Mouse (Mus musculus) kidney, postnatal 14 days (tissue): ENCODE results near the gene Nhlh2.

Experiments used
- DNase-seq: peaks from one replicate; pipeline ENCODE4 v3.0.0; 2022; ENCODE audit warnings: mixed read lengths

Nhlh2 gene

DNA sequence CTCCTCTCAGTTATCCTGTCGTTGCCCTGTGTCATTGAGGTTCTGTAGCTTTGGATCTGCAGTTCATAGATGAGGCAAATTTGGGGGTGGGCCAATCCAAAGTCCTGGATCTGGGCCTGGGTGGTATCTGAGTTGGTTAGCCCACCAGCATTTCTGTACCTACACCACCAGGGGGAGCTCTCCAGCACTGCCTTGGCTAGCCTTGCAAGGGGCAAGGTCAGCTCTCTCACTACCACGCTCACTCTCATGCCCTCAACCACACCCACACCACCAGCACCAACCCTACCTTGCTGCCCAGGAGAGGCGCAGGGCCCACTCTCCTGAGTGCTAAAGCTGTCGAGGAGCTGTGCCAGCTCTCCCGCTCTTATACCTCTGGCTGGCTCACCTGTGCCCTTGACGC is 18.0 kb downstream of the Nhlh2 start:
- DNase-seq, result no peak

DNA sequence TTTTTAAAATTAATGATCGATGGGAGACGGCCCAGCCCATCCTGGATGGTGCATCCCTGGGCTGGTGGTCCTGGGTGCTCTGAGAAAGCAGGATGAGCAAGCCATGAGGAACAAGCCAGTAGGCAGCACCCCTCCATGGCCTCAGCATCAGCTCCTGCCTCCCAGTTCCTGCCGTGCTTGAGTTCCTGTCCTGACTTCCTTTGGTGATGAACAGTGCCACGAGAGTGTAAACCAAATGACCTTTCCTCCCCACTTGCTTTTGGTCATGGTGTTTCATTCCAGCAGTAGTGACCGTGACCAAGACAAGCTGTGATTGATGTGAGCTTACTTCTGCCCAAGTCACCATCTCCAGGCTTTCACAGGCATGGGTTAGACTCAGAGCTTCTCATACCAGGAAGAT is 27.9 kb downstream of the Nhlh2 start:
- DNase-seq, result no peak

DNA sequence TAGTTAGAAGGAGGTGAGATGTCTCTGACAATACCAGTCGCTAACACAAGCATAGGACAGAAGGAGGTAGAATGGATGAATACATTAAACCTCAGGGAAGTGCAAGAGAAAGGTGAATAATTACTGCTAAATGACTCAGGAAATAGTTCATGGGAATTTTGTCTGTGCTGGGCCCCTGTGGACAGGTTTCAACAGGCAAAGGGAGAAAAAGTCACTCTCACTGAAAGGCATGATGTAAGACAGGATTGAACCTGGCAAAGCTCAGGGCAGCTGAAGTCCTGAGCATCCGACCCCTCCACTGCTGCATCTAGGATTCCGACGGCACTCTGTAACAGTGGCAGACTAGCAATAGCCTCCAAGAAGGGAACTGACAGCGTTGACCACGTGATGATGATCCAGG is 28.7 kb downstream of the Nhlh2 start:
- DNase-seq, result no peak

DNA sequence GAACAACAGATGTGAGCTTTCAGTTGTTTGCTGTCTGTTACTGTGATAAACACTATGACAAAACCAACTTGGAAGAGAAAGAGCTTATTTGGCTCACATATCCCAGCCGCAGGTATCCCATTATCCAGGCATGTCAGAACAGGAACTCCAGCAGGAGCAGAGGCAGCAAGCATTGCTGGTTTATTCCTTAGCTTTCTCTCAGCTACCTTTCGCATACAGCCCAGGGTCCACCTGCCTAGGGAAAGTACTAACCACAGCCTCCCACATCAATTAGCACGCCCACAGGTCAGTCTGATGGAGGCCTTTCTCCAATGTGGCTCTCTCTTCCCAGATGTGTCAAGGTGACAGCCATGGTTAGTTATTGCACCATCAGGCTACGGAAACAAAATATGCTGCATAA is 31.8 kb downstream of the Nhlh2 start:
- no peak for DNase-seq

DNA sequence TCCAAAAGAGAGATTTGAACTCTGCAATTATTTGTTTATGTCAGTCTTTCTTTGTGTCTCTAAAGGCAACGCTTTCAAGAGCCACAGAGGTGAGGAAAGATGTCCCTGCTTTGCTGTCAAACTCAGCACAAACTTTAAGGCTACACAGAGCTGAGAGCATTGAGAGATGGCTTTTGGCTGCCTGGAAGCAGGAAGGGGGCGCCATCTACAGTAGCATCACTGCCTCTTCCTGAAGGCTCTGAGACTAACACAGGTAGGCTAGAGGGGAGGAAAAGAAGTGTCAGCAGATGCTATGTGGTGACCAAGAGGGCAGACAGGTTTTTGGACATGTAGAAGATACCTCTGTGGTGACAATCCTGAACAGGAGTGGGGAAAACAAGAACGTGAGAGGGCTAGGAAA is 35.2 kb downstream of the Nhlh2 start:
- no peak for DNase-seq

DNA sequence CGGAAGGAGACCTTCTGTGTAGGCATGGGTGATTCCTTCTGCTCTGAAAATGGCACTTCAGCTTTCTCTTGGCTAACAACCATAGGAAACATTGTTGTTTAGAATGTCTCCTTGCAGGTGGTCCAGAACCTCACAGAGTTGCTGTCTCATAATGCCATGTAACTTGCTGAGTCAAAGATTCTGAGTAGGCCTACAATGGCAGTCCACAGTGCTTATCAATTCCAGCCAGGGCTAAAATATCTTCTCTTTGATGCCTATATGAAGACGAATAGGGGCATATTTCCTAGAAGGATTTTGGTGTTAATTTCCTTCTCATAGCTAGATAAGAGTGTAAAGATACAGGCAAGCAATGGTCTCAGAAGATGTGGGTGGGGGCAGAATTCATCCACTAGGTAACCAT is 37.7 kb downstream of the Nhlh2 start:
- DNase-seq, result no peak

DNA sequence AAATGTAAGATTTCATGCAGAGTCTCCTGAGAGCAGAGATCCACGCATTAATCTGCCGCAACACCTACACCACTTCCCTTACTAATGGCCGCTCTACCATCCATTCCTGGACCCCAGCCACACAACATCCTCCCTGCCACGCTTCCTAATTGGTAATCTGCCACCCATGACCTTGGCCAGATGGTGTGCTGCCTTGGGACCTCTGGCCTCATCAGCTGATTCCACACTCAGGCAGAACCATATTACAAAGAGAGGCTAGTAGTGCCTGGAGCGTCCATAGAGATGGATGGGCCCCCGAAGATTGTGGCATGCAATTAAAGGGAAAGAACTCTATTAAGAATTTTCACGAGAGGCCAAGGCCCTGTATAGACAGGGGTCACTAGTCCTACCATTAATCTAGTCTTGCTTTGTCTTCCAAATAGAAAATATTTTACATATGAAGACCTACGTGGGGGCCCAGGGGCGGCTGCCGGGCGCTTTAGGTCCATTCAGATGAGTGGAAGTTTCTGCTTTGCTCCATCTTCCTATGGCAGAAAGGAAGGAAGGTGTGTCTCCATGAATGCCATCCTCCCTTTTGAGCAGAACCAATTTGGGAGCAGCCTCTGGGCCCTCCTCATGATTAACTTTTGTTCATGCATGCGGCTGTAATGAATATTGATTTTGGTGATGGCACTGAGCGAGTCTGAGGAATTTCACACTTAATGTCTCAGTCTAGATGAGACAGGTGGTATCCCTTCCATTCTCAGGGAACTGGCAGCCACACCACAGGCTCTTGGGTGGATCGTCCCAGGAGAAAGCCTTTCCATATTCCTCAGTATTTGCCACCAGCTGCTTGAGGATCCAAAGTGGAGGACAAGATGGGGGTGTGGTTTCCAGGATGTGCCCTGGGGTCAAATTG is 39.6 kb downstream of the Nhlh2 start:
- no peak for DNase-seq

DNA sequence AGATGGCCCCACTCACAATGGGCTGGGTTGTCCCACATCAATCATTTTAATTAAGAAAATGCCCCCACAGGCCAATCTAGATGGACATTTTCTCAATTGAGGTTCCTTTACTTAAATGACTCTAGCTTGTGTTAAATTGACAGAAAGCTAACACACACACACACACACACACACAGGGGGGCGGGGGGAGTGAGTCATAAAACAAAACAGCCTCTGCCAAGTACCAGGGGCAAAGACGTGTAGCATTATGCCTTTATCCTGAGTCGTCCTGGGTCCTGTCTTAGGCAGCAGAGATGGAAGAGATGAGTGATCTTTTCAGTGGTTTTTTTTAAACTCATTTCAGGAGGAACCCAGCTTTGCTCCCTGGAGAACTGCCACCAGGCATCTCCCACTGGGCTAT is 42.2 kb downstream of the Nhlh2 start:
- no peak for DNase-seq

DNA sequence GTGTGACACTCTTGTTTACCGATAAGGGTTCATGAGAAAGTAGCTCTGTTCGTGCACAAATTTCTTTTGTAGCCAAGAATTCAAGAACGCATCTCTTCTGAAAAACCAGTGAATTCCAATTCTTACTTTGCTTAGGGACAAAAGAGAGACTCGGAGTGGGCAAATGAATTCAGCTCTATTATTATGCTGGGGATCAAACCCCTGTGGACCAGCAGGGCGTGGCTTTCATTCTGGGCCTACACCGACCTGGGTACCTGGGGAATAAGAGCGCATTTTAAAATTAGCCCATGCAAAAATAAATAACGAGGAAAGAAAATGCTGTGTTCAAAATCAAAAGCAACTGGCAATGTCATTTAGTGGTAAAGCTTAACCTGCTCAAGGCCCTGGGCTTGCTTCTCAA is 43.4 kb downstream of the Nhlh2 start:
- no peak for DNase-seq

DNA sequence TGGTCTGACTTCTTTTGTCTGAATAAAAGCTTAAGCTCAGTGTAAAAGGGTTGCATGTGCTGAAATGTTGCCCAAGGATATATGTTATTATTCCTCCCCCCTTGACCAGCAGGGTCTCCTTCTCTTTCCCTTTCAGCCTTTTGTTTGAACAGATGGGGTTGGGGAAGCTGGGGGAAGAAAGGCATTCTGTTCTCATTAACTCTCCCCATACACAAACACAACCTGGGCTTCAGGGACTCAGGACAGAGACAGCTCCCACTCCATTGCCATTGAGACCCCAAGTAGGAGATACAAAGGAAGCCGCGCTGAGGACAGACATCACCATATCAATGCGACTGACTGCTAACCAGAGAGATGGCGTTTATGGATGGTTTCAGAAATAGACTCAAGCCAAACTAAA is 46.0 kb downstream of the Nhlh2 start:
- DNase-seq, result no peak

DNA sequence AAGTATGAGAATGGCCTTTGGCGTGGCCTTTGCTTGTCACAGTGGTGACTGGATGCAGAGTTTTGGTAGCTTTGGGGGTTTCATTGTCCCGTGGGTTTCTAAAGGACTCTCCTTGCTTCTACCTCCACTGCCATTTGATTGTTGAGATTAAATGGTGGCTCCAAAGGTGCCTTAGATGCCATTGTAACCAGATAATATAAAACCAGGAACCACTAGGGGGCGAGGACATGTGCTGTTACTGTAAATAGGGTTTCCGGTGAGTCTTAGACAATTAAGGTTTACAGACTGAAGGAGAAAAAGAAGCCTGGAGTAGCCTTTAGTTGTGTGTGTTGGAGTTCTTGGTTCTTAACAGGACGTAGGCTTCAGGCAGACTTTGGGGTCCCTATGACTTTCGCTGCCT is 50.2 kb downstream of the Nhlh2 start:
- DNase-seq, result no peak

DNA sequence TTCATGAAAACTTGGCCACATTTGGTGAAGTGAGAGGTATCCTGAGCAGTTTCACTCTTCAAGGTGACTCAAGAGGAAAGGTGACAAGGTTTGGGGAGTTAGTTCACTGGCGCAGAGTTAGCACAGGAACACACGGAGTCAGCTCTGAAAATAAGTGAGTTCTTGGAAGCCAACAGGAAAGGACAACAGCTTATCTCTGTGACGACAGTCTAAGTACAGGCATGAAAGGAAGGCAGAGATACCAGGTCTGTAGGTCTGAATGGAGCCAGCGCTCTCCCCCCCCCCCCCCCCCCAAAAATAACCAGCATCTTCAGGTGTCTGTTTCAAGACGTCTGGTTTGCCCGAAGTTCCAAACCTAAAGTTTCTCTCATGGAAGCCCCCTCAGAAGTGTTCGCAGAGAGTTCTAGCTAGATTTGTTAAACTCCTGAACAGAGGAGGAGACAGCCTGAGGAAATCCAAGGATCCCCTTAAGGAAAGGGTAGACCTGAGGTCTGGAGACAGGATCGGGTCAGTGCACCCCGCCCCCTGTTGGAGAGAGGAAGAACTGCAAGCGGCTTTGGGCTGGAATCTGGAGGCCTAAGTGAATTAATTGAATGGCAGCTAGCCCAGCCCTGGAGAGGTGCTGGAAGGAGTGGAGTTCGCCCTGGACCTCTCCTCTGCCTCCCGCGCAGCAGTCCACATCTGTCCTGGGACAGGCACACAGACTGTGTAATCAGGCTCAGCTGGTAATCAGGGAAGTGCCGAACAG is 52.2 kb downstream of the Nhlh2 start:
- DNase-seq, result peak; percentile 66

DNA sequence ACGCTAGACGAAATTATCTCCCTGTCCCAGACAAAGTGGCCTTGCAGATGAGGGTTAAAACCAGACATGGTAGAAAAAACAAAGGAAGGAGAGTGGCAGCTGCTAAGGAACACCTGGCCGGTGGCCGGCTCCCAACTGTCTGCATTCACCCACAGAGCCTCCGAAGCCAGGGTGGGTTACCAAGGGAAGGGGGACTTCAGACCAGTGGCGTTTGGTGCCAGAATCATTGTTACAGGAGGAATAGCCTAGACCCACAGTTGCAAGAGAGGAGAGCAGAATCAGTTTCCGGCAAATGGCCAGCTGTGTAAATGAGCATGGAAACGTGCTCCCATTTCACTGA is 52.8 kb downstream of the Nhlh2 start:
- no peak for DNase-seq

DNA sequence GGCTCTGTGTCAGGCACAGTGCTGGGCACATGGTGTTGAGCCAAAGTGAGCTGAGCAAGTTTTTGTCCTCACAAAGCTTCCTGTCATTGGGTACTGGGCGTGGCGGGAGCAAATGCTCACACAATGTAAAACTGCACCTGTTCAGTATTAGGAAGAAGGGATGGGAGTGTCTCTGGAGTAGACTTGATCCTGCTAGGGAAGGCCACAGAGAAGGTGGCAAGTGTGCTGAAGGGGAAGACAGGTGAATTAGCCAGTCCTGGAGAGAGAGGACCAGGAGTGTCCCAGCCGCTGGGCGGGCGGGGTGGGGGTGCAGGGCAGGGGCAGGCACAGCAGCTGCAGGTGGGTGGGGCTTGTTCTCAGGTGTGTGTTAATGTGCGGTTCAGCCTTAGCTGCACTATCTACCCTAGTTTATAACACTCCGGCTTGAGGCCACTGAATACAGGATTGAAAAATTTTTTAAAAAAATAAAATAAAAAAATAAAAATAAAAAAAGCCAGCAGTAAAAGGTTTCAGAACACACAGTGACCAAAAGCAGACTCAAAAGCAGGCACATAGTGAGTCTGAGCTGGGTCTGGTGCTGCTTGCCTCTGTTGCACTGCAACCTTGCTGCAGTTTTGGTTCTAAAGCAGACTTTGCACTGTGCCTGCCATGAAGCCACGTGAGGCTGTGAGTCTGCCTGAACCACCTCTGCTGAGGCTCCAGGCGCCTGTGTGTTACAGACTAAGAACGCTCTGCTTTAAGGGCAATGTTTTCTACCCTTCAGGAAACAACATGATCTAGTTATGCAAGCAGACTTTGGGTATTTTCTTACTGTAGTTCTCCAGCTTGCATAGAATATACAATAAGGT is 53.6 kb downstream of the Nhlh2 start:
- peak; percentile 39 for DNase-seq

DNA sequence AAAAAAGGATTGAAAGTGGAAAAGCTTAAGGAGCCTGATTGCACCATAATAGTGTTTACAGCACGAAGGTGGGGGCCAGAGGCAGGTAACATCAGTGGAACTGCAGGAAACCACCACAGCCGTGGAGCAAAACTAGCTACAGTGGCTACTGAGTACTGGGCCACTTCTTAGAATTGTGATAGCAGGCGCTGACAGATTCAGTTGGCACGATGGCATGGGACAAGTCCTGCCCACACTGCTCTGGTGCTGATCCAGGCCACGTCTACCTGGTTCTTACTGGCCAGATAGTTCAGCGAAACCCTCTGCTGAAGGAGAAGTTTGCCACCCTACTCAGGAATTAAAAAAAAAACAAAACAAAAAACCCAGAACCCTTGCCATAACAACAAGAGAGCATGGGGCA is 54.7 kb downstream of the Nhlh2 start:
- no peak for DNase-seq
